Mouse (Mus musculus) heart, adult 2 months (tissue): Measurements from ENCODE around the gene Psen1. TPM values are rescaled to one million over a fixed set of nuclear protein-coding genes. Genes with fewer than 3 reads are reported as not detected.

ENCODE experiments used
- DNase-seq, 2 experiments: peaks; one replicate each; pipeline ENCODE4 v3.0.0; 2021
- H3K27ac ChIP-seq: fragments of 200-600 bp; 2 replicates; pipeline ENCODE4 v1.8.1; 2022
- H3K27me3 ChIP-seq: fragments of 200-500 bp; 2 replicates; pipeline ENCODE4 v1.6.1; 2012; ENCODE audit warnings: mild to moderate bottlenecking, low read length, inconsistent platforms, mixed read lengths; ENCODE audit not compliant: control insufficient read depth, insufficient read depth
- H3K36me3 ChIP-seq: fragments of 200-500 bp; 2 replicates; pipeline ENCODE4 v1.6.1; 2012; ENCODE audit warnings: low read length, inconsistent platforms; ENCODE audit not compliant: control insufficient read depth, insufficient read depth
- H3K4me1 ChIP-seq: fragments of 200-500 bp; 2 replicates; pipeline ENCODE4 v1.6.1; 2011; ENCODE audit warnings: low read length; ENCODE audit not compliant: control insufficient read depth, insufficient read depth
- H3K4me3 ChIP-seq: fragments of 200-600 bp; 2 replicates; pipeline ENCODE4 v1.8.1; 2022
- H3K79me2 ChIP-seq: fragments of 200-500 bp; replicated peaks from 2 replicates; pipeline ENCODE4 v1.6.1; 2012; ENCODE audit warnings: mild to moderate bottlenecking, inconsistent platforms, low read length, moderate library complexity, mixed read lengths; ENCODE audit not compliant: control insufficient read depth, insufficient read depth
- H3K9ac ChIP-seq: fragments of 200-500 bp; 2 replicates; pipeline ENCODE4 v1.6.1; 2012; ENCODE audit warnings: low read depth, mild to moderate bottlenecking, control low read depth, inconsistent platforms, low read length, mixed read lengths
- CTCF ChIP-seq: fragments of 200-600 bp; IDR thresholded peaks from 2 replicates; pipeline ENCODE4 v1.8.1; 2022; ENCODE audit warnings: antibody characterized with exemption, mild to moderate bottlenecking, moderate library complexity
- EP300 ChIP-seq: fragments of 200-500 bp; IDR thresholded peaks from 2 replicates; pipeline ENCODE4 v1.6.1; 2011; ENCODE audit warnings: low read depth, low read length, control low read depth; ENCODE audit not compliant: insufficient read depth
- POLR2A ChIP-seq: fragments of 200-500 bp; IDR thresholded peaks from 2 replicates; pipeline ENCODE4 v1.6.1; 2011; ENCODE audit warnings: mild to moderate bottlenecking, low read depth, low read length, control low read depth; ENCODE audit not compliant: insufficient read depth
- WGBS: fragments of 180-500 bp; shearing (Covaris S2); methylation state at CpG from one replicate; pipeline ENCODE4 v1.1.7; 2018; 5-methylcytosine and 5-hydroxymethylcytosine counted together
- intact Hi-C: fragments of 180-260 bp; cut with DNase I; formaldehyde crosslinking; loops from one replicate; pipeline ENCODE4 v1.15.1; 2025
- polyA plus RNA-seq: library from polyadenylated mRNA; depleted of rRNA; stranded (reverse); fragments of >200 nt; gene quantifications from 2 replicates; pipeline ENCODE4 v1.2.3, GENCODE M21; 2012
- total RNA-seq, 2 experiments: library from RNA; stranded (reverse); gene quantifications; 2 replicates each; pipeline ENCODE4 v1.2.3; 2021

Gene Psen1
- total and polyA plus RNA-seq, 3 experiments = 16.8 to 38.0 (median 35.1) TPM

GRCm38 (mm10) chr12:83716416-83717184, 28.6 kb downstream of the Psen1 start:
- no peak overlapping the region for H3K4me3 ChIP-seq
- peak overlapping the region; percentile 53 for H3K27ac ChIP-seq
- DNase-seq = peak in 1 of 2 experiments; percentile 13
- peaks cover 12% of the 10 kb centered on the region for H3K4me1 ChIP-seq
- TF ChIP-seq POLR2A (no peak), CTCF (no peak), EP300 (no peak)
- peaks cover 5% of the 10 kb centered on the region; the same call in 1 of the 2 replicates for H3K36me3 ChIP-seq
- intact Hi-C loops = loop anchor here (10.0 kb wide), 1 partner anchor 318 kb away; the partner anchor contains the start of genes Acot4 and Gm49366
- no peak overlapping the region for H3K9ac ChIP-seq
- H3K79me2 ChIP-seq = no peaks in the 10 kb centered on the region
- no peaks in the 10 kb centered on the region for H3K27me3 ChIP-seq
- WGBS = 48% methylated on average over 15 of the region's 15 CpGs

- intact Hi-C loops = loop anchor here (10.0 kb wide), 1 partner anchor 315 kb away; the partner anchor contains the start of genes Acot4 and Gm49366
- Histone ChIP-seq H3K4me1 (peaks cover 12% of the 10 kb centered on the region), H3K79me2 (no peaks in the 10 kb centered on the region), H3K4me3 (no peak overlapping the region), H3K27me3 (no peaks in the 10 kb centered on the region), H3K36me3 (peaks cover 6% of the 10 kb centered on the region; the same call in 1 of the 2 replicates), H3K27ac (no peak overlapping the region), H3K9ac (no peak overlapping the region)
- 86% methylated on average over 1 of the region's 1 CpGs for WGBS
- no peak for DNase-seq
- TF ChIP-seq CTCF = no peak
- TF ChIP-seq EP300 = no peak
- no peak for TF ChIP-seq POLR2A
These were observed 31.5 kb downstream of the Psen1 start for GRCm38 (mm10) chr12:83719431-83719830.

GRCm38 (mm10) chr12:83721281-83721680, 33.3 kb downstream of the Psen1 start:
- Histone ChIP-seq H3K27ac (peak overlapping the region; percentile 59), H3K4me1 (peaks cover 9% of the 10 kb centered on the region), H3K27me3 (no peaks in the 10 kb centered on the region), H3K9ac (no peak overlapping the region), H3K36me3 (peaks cover 6% of the 10 kb centered on the region; the same call in 1 of the 2 replicates), H3K79me2 (no peaks in the 10 kb centered on the region), H3K4me3 (no peak overlapping the region)
- DNase-seq = no peak
- 0 out of 2 replicates have a peak, but pooled peaks have one; percentile 9 for TF ChIP-seq POLR2A
- no peak for TF ChIP-seq EP300
- intact Hi-C loops = no loop called here
- whole genome bisulfite sequencing = 36% methylated on average over 6 of the region's 6 CpGs

- no peak overlapping the region for H3K9ac ChIP-seq
- intact Hi-C loops = no loop called here
- DNase-seq = no peak
- H3K27me3 ChIP-seq = no peaks in the 10 kb centered on the region
- TF ChIP-seq CTCF (no peak), POLR2A (no peak), EP300 (no peak)
- peaks cover 8% of the 10 kb centered on the region; the same call in 1 of the 2 replicates for H3K36me3 ChIP-seq
- H3K79me2 ChIP-seq = no peaks in the 10 kb centered on the region
- no peak overlapping the region for H3K4me3 ChIP-seq
- WGBS = 91% methylated on average over 3 of the region's 3 CpGs
- peaks cover 11% of the 10 kb centered on the region for H3K4me1 ChIP-seq
- no peak overlapping the region for H3K27ac ChIP-seq
These were observed 35.1 kb downstream of the Psen1 start for GRCm38 (mm10) chr12:83723037-83723436.

- peaks cover 6% of the 10 kb centered on the region for H3K4me1 ChIP-seq
- no peaks in the 10 kb centered on the region for H3K79me2 ChIP-seq
- 61% methylated on average over 12 of the region's 12 CpGs for WGBS
- no peaks in the 10 kb centered on the region for H3K27me3 ChIP-seq
- no peak overlapping the region for H3K4me3 ChIP-seq
- no peak overlapping the region for H3K9ac ChIP-seq
- DNase-seq = no peak
- TF ChIP-seq CTCF (no peak), POLR2A (no peak), EP300 (no peak)
- peaks cover 7% of the 10 kb centered on the region; the same call in 1 of the 2 replicates for H3K36me3 ChIP-seq
- intact Hi-C loops = loop anchor here (5.0 kb wide), 1 partner anchor 211 kb away; no protein-coding TSS in a partner anchor
- H3K27ac ChIP-seq = peak overlapping the region; percentile 78
These were observed 38.8 kb downstream of the Psen1 start for GRCm38 (mm10) chr12:83726510-83727308.

- 94% methylated on average over 5 of the region's 5 CpGs for WGBS
These were observed 44.3 kb downstream of the Psen1 start for GRCm38 (mm10) chr12:83732225-83732624.

More at GRCm38 (mm10) chr12:83732225-83732624, 44.3 kb downstream of the Psen1 start:
- H3K4me3 ChIP-seq = no peak overlapping the region
- no peaks in the 10 kb centered on the region for H3K27me3 ChIP-seq
- H3K27ac ChIP-seq = no peak overlapping the region
- TF ChIP-seq EP300 = no peak
- no peak for TF ChIP-seq CTCF
- TF ChIP-seq POLR2A = no peak
- intact Hi-C loops = no loop called here
- H3K4me1 ChIP-seq = peaks cover 17% of the 10 kb centered on the region
- H3K79me2 ChIP-seq = no peaks in the 10 kb centered on the region
- H3K36me3 ChIP-seq = peaks cover 11% of the 10 kb centered on the region
- no peak overlapping the region for H3K9ac ChIP-seq
- no peak for DNase-seq
